Mouse (Mus musculus) ovary, adult 10 weeks (tissue): ENCODE measurements around the gene Lingo1. TPM values are rescaled to one million over a fixed set of nuclear protein-coding genes. Genes with fewer than 3 reads are reported as not detected.

Experiments
- polyA plus RNA-seq: library from polyadenylated mRNA; stranded (reverse); fragments of 350-450 nt; fragmentation: Illumina TruSeq; extraction: RNeasy Lipid Tissue Mini Kit (QIAGEN cat#74804); gene quantifications from one replicate; pipeline ENCODE4 v1.2.3, GENCODE M21; 2014

Gene Lingo1
- polyA plus RNA-seq: not detected

GRCm38 (mm10) chr9:56795721-56796655 lies at the start of gene Lingo1:
Gene Lingo1, minus strand, starts transcription at chr9:56796468.

Other genes with a start within 250 kb of the Lingo1 start
- gene Odf3l1, start 68.2 kb upstream of the Lingo1 start, polyA plus RNA-seq: not detected
- gene Cspg4, start 68.6 kb upstream of the Lingo1 start, polyA plus RNA-seq: 0.31 TPM
- gene Snx33, start 131.9 kb upstream of the Lingo1 start, polyA plus RNA-seq: 5.0 TPM
- gene Imp3, start 141.0 kb upstream of the Lingo1 start, polyA plus RNA-seq: 58.6 TPM
- 15.1 TPM for gene Snupn, start 154.4 kb upstream of the Lingo1 start, polyA plus RNA-seq
- gene Ptpn9, start 198.5 kb upstream of the Lingo1 start, polyA plus RNA-seq: 39.4 TPM